Mouse (Mus musculus) forebrain, embryonic 13.5 days (tissue): ENCODE results near the gene Clint1. TPM values are rescaled to one million over a fixed set of nuclear protein-coding genes. Genes with fewer than 3 reads are reported as not detected.
A peak's percentile ranks its signal among the peaks of the same experiment; 100 is the strongest.

Experiments
- ATAC-seq: fragments of 200-750 bp; cut with Nextera tagmentation; 2 replicates; pipeline ENCODE4 v1.8.0; 2017
- H3K27ac ChIP-seq: fragments of 300-500 bp; sonication (generic); 2 replicates; pipeline ENCODE4 v1.5.1; 2015; ENCODE audit warnings: inconsistent platforms, mild to moderate bottlenecking, moderate library complexity
- H3K27me3 ChIP-seq: fragments of 300-500 bp; sonication (generic); 2 replicates; pipeline ENCODE4 v1.6.1; 2015; ENCODE audit warnings: mild to moderate bottlenecking, inconsistent platforms
- H3K36me3 ChIP-seq: fragments of 300-500 bp; sonication (generic); 2 replicates; pipeline ENCODE4 v1.6.1; 2015; ENCODE audit warnings: mild to moderate bottlenecking, inconsistent platforms; ENCODE audit not compliant: poor library complexity, severe bottlenecking
- H3K4me1 ChIP-seq: fragments of 300-500 bp; sonication (generic); 2 replicates; pipeline ENCODE4 v1.6.1; 2015; ENCODE audit warnings: inconsistent platforms
- H3K4me2 ChIP-seq: fragments of 300-500 bp; sonication (generic); 2 replicates; pipeline ENCODE4 v1.6.1; 2015; ENCODE audit warnings: inconsistent platforms, mild to moderate bottlenecking, moderate library complexity
- H3K4me3 ChIP-seq: fragments of 300-500 bp; sonication (generic); 2 replicates; pipeline ENCODE4 v1.5.1; 2015; ENCODE audit warnings: mild to moderate bottlenecking, inconsistent platforms
- H3K9ac ChIP-seq: fragments of 300-500 bp; sonication (generic); 2 replicates; pipeline ENCODE4 v1.6.1; 2015; ENCODE audit warnings: mild to moderate bottlenecking, inconsistent platforms
- H3K9me3 ChIP-seq: fragments of 300-500 bp; sonication (generic); replicated peaks from 2 replicates; pipeline ENCODE4 v1.6.1; 2016; ENCODE audit warnings: inconsistent platforms
- WGBS: fragments of 180-500 bp; shearing (Covaris S2); methylation state at CpG from one replicate; pipeline ENCODE4 v1.1.7; 2015; 5-methylcytosine and 5-hydroxymethylcytosine counted together
- polyA plus RNA-seq: library from polyadenylated mRNA; unstranded; fragments of >200 nt; fragmentation: Nextera tagmentation; extraction: Ambion mirVana; gene quantifications from 2 replicates; pipeline ENCODE4 v1.2.1, GENCODE M21; 2015

The Clint1 gene
- polyA plus RNA-seq, 1 experiment from 2014 or later: 49.8 TPM

DNA sequence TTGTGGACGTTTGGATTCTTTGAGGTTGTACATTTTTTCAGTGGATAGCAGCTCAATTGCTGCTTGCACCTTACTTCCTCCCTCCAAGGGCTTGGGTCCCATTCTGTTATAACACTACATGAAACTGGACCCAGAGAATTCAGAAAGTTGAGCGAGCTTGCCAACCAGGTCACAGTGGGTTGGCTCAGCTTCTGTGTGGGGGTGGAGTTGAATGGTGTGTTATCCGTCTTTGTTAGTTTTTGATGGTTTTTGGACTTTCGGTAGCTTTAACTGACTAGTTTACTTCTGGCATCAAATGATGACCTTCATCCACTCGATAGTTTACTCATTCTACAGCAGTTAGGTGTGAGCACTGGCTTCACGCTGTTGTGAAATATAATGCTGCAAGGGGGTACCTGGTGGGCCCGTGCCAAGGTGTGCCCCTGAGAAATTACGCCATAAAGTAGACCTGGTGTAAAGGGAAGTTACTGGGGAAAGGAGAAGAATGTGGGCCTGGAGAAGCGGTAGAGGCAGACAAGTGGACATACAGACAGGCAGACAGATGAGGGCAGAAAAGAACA lies 36.7 kb downstream of the Clint1 start:
- Histone ChIP-seq H3K9me3 (no peaks in the 10 kb centered on the region), H3K4me2 (no peak overlapping the region), H3K36me3 (peaks cover 57% of the 10 kb centered on the region), H3K4me1 (peaks cover 18% of the 10 kb centered on the region), H3K9ac (no peak overlapping the region), H3K27me3 (no peaks in the 10 kb centered on the region), H3K4me3 (no peak overlapping the region), H3K27ac (no peak overlapping the region)
- WGBS: 88% methylated on average over 9 of the region's 9 CpGs
- no peak for ATAC-seq

DNA sequence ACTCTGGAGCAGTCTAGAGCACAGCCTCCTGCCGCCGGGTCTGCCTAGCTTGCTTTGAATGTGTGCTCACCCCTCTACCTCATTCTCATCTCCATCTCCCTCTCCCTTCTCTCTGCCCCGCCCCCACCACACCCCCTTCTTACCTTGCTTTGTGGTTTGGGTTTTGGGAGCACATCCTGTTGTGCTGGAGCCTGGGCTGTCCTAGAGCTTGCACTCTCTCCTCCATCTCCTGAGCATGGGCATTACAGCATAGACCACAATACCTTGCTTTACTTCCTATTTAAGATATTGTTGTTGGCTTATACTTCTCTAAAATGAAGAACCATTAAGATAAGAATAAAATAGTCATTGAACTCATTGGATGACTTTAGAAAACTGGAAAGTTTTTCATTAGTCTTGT lies 38.1 kb downstream of the Clint1 start:
- Histone ChIP-seq H3K27ac (no peak overlapping the region), H3K9me3 (no peaks in the 10 kb centered on the region), H3K4me3 (no peak overlapping the region), H3K36me3 (peaks cover 71% of the 10 kb centered on the region), H3K4me2 (no peak overlapping the region), H3K4me1 (peaks cover 15% of the 10 kb centered on the region), H3K9ac (no peak overlapping the region), H3K27me3 (no peaks in the 10 kb centered on the region)
- ATAC-seq: no peak
- 81% methylated on average over 3 of the region's 3 CpGs for WGBS

- Histone ChIP-seq H3K9ac (no peak overlapping the region), H3K36me3 (peaks cover 74% of the 10 kb centered on the region), H3K27me3 (no peaks in the 10 kb centered on the region), H3K4me3 (no peak overlapping the region), H3K9me3 (no peaks in the 10 kb centered on the region), H3K27ac (no peak overlapping the region), H3K4me2 (no peak overlapping the region), H3K4me1 (peaks cover 15% of the 10 kb centered on the region)
- WGBS: 92% methylated on average over 20 of the region's 20 CpGs
- no peak for ATAC-seq
Measured at GRCm38 (mm10) chr11:45890423-45890822, 38.6 kb downstream of the Clint1 start.

DNA sequence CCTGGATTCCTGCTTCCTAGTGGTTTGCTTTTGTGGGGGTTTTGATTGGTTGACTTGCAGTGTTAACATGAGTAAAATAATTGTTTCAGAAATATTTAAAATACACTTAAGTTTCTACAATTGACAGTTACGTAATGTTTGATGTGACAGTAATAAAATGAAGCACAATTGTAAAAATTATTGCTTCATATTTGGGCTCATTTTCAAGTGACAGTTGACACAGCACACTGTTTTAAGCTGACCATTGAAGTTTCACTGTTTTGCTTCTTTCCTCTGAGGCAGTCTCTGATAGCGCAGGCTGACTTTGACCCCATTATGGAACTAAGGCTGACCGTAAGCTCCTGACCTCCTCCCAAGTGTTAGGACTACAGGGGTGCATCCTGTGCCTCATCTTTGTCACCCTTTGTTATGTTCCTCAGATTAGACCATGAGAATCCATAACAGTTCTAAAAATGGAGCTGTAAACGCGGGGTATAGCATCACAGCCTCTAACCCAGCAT lies 41.1 kb downstream of the Clint1 start:
- no peak overlapping the region for H3K9ac ChIP-seq
- ATAC-seq: no peak
- H3K4me1 ChIP-seq: no peaks in the 10 kb centered on the region
- no peak overlapping the region for H3K4me3 ChIP-seq
- 96% methylated on average over 5 of the region's 5 CpGs for WGBS
- H3K4me2 ChIP-seq: no peak overlapping the region
- peaks cover 82% of the 10 kb centered on the region for H3K36me3 ChIP-seq
- H3K27ac ChIP-seq: no peak overlapping the region
- no peaks in the 10 kb centered on the region for H3K27me3 ChIP-seq
- H3K9me3 ChIP-seq: no peaks in the 10 kb centered on the region

GRCm38 (mm10) chr11:45897392-45897791 lies 45.5 kb downstream of the Clint1 start:
- H3K9ac ChIP-seq: no peak overlapping the region
- 0 out of 2 replicates have a peak, but pooled peaks cover 4% of the 10 kb centered on the region for H3K4me1 ChIP-seq
- H3K9me3 ChIP-seq: no peaks in the 10 kb centered on the region
- no peak overlapping the region for H3K27ac ChIP-seq
- H3K4me3 ChIP-seq: no peak overlapping the region
- no peaks in the 10 kb centered on the region for H3K27me3 ChIP-seq
- ATAC-seq: no peak
- H3K36me3 ChIP-seq: peaks cover 49% of the 10 kb centered on the region
- WGBS: 88% methylated on average over 2 of the region's 2 CpGs
- H3K4me2 ChIP-seq: no peak overlapping the region

DNA sequence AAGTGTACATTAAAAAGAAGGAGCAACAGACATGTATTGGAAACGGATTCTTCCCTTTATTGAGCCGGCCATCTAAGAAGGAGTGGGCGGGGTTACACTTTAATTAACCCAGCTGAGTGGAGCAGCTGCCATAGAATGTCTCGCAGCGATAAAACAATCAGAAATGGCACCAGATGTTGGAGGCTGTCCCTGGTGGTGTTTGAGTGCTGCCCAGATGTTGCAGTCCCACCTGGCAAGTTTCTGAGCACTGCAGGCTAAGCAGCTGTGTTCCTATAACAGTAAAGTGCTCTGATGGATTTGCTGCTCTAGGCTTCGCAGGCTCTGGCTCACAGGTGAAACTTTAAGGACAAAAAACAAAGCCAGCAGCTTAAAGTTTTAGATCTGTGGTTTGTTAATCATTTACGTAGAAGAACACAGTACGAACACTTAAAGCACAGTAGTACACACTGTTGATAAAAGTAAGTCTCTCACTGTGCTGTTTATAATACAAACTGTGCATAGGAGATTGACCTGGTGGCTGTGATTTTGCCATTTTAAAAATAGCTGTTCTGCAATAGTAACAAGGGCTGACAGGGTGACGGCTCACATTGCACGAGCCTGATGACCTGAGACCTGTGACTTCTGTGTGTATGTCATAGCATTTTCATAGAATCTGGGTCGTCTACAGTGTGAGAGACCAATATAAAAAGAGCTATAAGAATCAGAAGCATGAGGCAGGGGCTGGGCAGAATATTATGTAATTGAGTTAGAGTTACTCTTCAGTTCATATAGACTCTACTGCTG lies 48.6 kb downstream of the Clint1 start:
- WGBS: 71% methylated on average over 11 of the region's 11 CpGs
- H3K36me3 ChIP-seq: peaks cover 35% of the 10 kb centered on the region
- H3K4me3 ChIP-seq: no peak overlapping the region
- H3K9ac ChIP-seq: no peak overlapping the region
- H3K4me1 ChIP-seq: 0 out of 2 replicates have a peak, but pooled peaks cover 4% of the 10 kb centered on the region
- H3K9me3 ChIP-seq: no peaks in the 10 kb centered on the region
- H3K27me3 ChIP-seq: no peaks in the 10 kb centered on the region
- H3K27ac ChIP-seq: no peak overlapping the region
- H3K4me2 ChIP-seq: no peak overlapping the region
- no peak for ATAC-seq

- no peaks in the 10 kb centered on the region for H3K27me3 ChIP-seq
- ATAC-seq: no peak
- H3K4me1 ChIP-seq: 0 out of 2 replicates have a peak, but pooled peaks cover 3% of the 10 kb centered on the region
- H3K4me3 ChIP-seq: no peak overlapping the region
- 91% methylated on average over 8 of the region's 8 CpGs for WGBS
- no peak overlapping the region for H3K9ac ChIP-seq
- no peak overlapping the region for H3K4me2 ChIP-seq
- H3K27ac ChIP-seq: no peak overlapping the region
- no peaks in the 10 kb centered on the region for H3K9me3 ChIP-seq
- peaks cover 55% of the 10 kb centered on the region for H3K36me3 ChIP-seq
Measured at GRCm38 (mm10) chr11:45906109-45906786, 54.4 kb downstream of the Clint1 start.

GRCm38 (mm10) chr11:45907301-45907700 lies 55.5 kb downstream of the Clint1 start:
- no peak overlapping the region for H3K27ac ChIP-seq
- H3K4me3 ChIP-seq: no peak overlapping the region
- H3K9ac ChIP-seq: no peak overlapping the region
- no peak overlapping the region for H3K4me2 ChIP-seq
- peaks cover 63% of the 10 kb centered on the region for H3K36me3 ChIP-seq
- 88% methylated on average over 5 of the region's 5 CpGs for WGBS
- H3K9me3 ChIP-seq: no peaks in the 10 kb centered on the region
- H3K4me1 ChIP-seq: 0 out of 2 replicates have a peak, but pooled peaks cover 3% of the 10 kb centered on the region
- no peaks in the 10 kb centered on the region for H3K27me3 ChIP-seq
- no peak for ATAC-seq

GRCm38 (mm10) chr11:45908070-45908469 lies 56.2 kb downstream of the Clint1 start:
- no peak for ATAC-seq
- Histone ChIP-seq H3K4me3 (no peak overlapping the region), H3K9me3 (no peaks in the 10 kb centered on the region), H3K4me1 (0 out of 2 replicates have a peak, but pooled peaks cover 3% of the 10 kb centered on the region), H3K27ac (no peak overlapping the region), H3K27me3 (no peaks in the 10 kb centered on the region), H3K36me3 (peaks cover 60% of the 10 kb centered on the region), H3K4me2 (no peak overlapping the region), H3K9ac (no peak overlapping the region)
- WGBS: 94% methylated on average over 7 of the region's 7 CpGs

- H3K4me2 ChIP-seq: no peak overlapping the region
- H3K4me1 ChIP-seq: 0 out of 2 replicates have a peak, but pooled peaks cover 3% of the 10 kb centered on the region
- WGBS: 95% methylated on average over 7 of the region's 7 CpGs
- no peak overlapping the region for H3K9ac ChIP-seq
- H3K27ac ChIP-seq: no peak overlapping the region
- no peaks in the 10 kb centered on the region for H3K27me3 ChIP-seq
- no peak for ATAC-seq
- no peaks in the 10 kb centered on the region for H3K9me3 ChIP-seq
- H3K36me3 ChIP-seq: peaks cover 53% of the 10 kb centered on the region
- H3K4me3 ChIP-seq: no peak overlapping the region
Measured at GRCm38 (mm10) chr11:45908894-45909293, 57.0 kb downstream of the Clint1 start.

- peak; percentile 65; the same call in 1 of the 2 replicates for ATAC-seq
- H3K9me3 ChIP-seq: no peaks in the 10 kb centered on the region
- WGBS: 29% methylated on average over 5 of the region's 5 CpGs
Measured at GRCm38 (mm10) chr11:45910701-45911100, 58.9 kb downstream of the Clint1 start.

GRCm38 (mm10) chr11:45916196-45916595 lies 64.3 kb downstream of the Clint1 start:
- H3K4me2 ChIP-seq: no peak overlapping the region
- no peaks in the 10 kb centered on the region for H3K9me3 ChIP-seq
- no peak overlapping the region for H3K4me3 ChIP-seq
- 87% methylated on average over 10 of the region's 10 CpGs for WGBS
- H3K36me3 ChIP-seq: peaks cover 8% of the 10 kb centered on the region; the same call in 1 of the 2 replicates
- H3K4me1 ChIP-seq: peaks cover 2% of the 10 kb centered on the region
- H3K9ac ChIP-seq: no peak overlapping the region
- no peak overlapping the region for H3K27ac ChIP-seq
- H3K27me3 ChIP-seq: no peaks in the 10 kb centered on the region
- ATAC-seq: no peak

More at GRCm38 (mm10) chr11:45910701-45911100, 58.9 kb downstream of the Clint1 start:
- Histone ChIP-seq H3K9ac (no peak overlapping the region), H3K4me1 (0 out of 2 replicates have a peak, but pooled peaks cover 3% of the 10 kb centered on the region), H3K27me3 (no peaks in the 10 kb centered on the region), H3K4me2 (no peak overlapping the region), H3K4me3 (no peak overlapping the region), H3K36me3 (peaks cover 48% of the 10 kb centered on the region), H3K27ac (no peak overlapping the region)
